ENCODE assay signal across 26 mouse cellular contexts in the genomic region with DNA sequence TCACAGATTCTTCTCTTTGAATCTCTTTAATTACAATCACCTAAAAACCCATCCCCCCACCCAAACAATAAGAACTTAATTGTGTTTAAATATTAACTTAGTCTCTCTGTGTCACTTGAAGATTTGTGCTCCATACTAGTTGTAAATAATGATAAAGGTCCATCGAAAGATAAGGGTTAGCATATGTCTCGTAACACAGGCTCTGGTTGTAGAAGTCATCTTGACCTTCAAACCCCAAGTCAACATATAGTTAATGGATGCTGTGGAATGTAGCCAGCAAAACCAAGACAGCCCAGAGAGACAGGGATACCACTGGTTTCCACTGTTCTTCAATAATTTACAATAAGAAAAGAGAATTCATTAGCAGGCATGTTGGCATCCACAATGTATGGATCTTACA. TPM values are rescaled to one million over a fixed set of nuclear protein-coding genes. Genes with fewer than 3 reads are reported as not detected.
DNase-seq lines count a peak whose midpoint lies in the region; ATAC-seq and TF ChIP-seq lines count a peak whose summit lies in the region.
"Had no signal": no experiment of that assay in that cellular context is flagged by ENCODE, and none has a peak within 500 bp of the region (broad histone marks: within the 10 kb centered on the region; RNA-seq: fewer than 3 reads in every experiment).

No protein-coding gene starts in this region.

- H3K9ac ChIP-seq in heart, embryonic 12.5 days, result no peak overlapping the region
- H3K9ac ChIP-seq in heart, embryonic 15.5 days, result no peak overlapping the region
- no peak overlapping the region for H3K9ac ChIP-seq in midbrain, embryonic 11.5 days (ENCODE audit: low read length)
- H3K9ac ChIP-seq in midbrain, embryonic 14.5 days (replicated peaks; ENCODE audit: low read length), result no peak overlapping the region
- H3K9ac ChIP-seq in intestine, postnatal 0 days (ENCODE audit: low read depth, low read length), result no peak overlapping the region
- H3K9ac ChIP-seq: embryonic facial prominence, embryonic 13.5 days; embryonic facial prominence, embryonic 15.5 days; forebrain, embryonic 12.5 days had no signal

- H3K4me1 ChIP-seq in heart, embryonic 12.5 days (replicated peaks), result peaks cover 13% of the 10 kb centered on the region
- peaks cover 15% of the 10 kb centered on the region for H3K4me1 ChIP-seq in heart, embryonic 15.5 days (replicated peaks)
- no peaks in the 10 kb centered on the region for H3K4me1 ChIP-seq in midbrain, embryonic 11.5 days (ENCODE audit: control insufficient read depth, insufficient read depth, low read length)
- H3K4me1 ChIP-seq in midbrain, embryonic 14.5 days (ENCODE audit: control insufficient read depth, insufficient read depth, low read length), result no peaks in the 10 kb centered on the region
- H3K4me1 ChIP-seq in intestine, postnatal 0 days (replicated peaks; ENCODE audit: control insufficient read depth, insufficient read depth, low read length), result no peaks in the 10 kb centered on the region; the same call in 1 of the 2 replicates
- H3K4me1 ChIP-seq: embryonic facial prominence, embryonic 13.5 days; embryonic facial prominence, embryonic 15.5 days; forebrain, embryonic 10.5 days had no signal

- no peak overlapping the region for H3K4me3 ChIP-seq in heart, embryonic 12.5 days
- no peak overlapping the region for H3K4me3 ChIP-seq in heart, embryonic 15.5 days
- H3K4me3 ChIP-seq in midbrain, embryonic 11.5 days (ENCODE audit: low read depth, low read length), result no peak overlapping the region
- no peak overlapping the region for H3K4me3 ChIP-seq in midbrain, embryonic 14.5 days (replicated peaks; ENCODE audit: low read depth, low read length)
- H3K4me3 ChIP-seq in intestine, postnatal 0 days (ENCODE audit: low read depth, low read length), result no peak overlapping the region
- H3K4me3 ChIP-seq: embryonic facial prominence, embryonic 13.5 days; embryonic facial prominence, embryonic 15.5 days; erythroblast, embryonic 14.5 days; forebrain, embryonic 10.5 days; forebrain, embryonic 12.5 days had no signal

- ATAC-seq in heart, embryonic 12.5 days (ENCODE audit: insufficient number of reproducible peaks, low FRiP score), result no peak
- no peak for ATAC-seq in heart, embryonic 15.5 days (replicated peaks; ENCODE audit: insufficient number of reproducible peaks, insufficient read depth, low FRiP score, low read depth)
- ATAC-seq in midbrain, embryonic 11.5 days (ENCODE audit: low FRiP score), result no peak
- ATAC-seq in midbrain, embryonic 14.5 days (ENCODE audit: low FRiP score, low TSS enrichment), result no peak
- ATAC-seq in intestine, postnatal 0 days, result peak; percentile 48; the same call in 1 of the 2 replicates
- ATAC-seq: activated CD4-positive, CD25-positive, alpha-beta regulatory T cell, adult 4 months; CD4-positive, CD25-positive, alpha-beta regulatory T cell, adult 4 months; forebrain, embryonic 14.5 days; Patski had no signal

- H3K9me3 ChIP-seq in heart, embryonic 12.5 days (replicated peaks), result no peaks in the 10 kb centered on the region
- no peaks in the 10 kb centered on the region for H3K9me3 ChIP-seq in heart, embryonic 15.5 days (replicated peaks)
- no peaks in the 10 kb centered on the region for H3K9me3 ChIP-seq in midbrain, embryonic 11.5 days (ENCODE audit: control insufficient read depth, low read length)
- no peaks in the 10 kb centered on the region for H3K9me3 ChIP-seq in midbrain, embryonic 14.5 days (ENCODE audit: control insufficient read depth, low read length)
- no peaks in the 10 kb centered on the region for H3K9me3 ChIP-seq in intestine, postnatal 0 days (ENCODE audit: control insufficient read depth)
- H3K9me3 ChIP-seq: embryonic facial prominence, embryonic 13.5 days; embryonic facial prominence, embryonic 15.5 days; forebrain, embryonic 10.5 days; forebrain, embryonic 12.5 days; G1E had no signal

- intact Hi-C loops in heart, postnatal 36 days (cut with DNase I), result no loop called here

- H3K4me2 ChIP-seq in heart, embryonic 12.5 days, result no peak overlapping the region
- no peak overlapping the region for H3K4me2 ChIP-seq in heart, embryonic 15.5 days
- no peak overlapping the region for H3K4me2 ChIP-seq in midbrain, embryonic 11.5 days
- H3K4me2 ChIP-seq in midbrain, embryonic 14.5 days (ENCODE audit: low read length), result no peak overlapping the region
- H3K4me2 ChIP-seq in intestine, postnatal 0 days (replicated peaks; ENCODE audit: low read depth), result no peak overlapping the region
- H3K4me2 ChIP-seq: embryonic facial prominence, embryonic 13.5 days; embryonic facial prominence, embryonic 15.5 days; forebrain, embryonic 12.5 days had no signal

- TF ChIP-seq CTCF in intestine, postnatal 0 days (IDR thresholded peaks at IDR 0.05; ENCODE audit: low read depth), result no peak

- peaks cover 24% of the 10 kb centered on the region for H3K36me3 ChIP-seq in heart, embryonic 12.5 days
- H3K36me3 ChIP-seq in heart, embryonic 15.5 days, result peaks cover 21% of the 10 kb centered on the region
- no peaks in the 10 kb centered on the region for H3K36me3 ChIP-seq in midbrain, embryonic 11.5 days (ENCODE audit: control insufficient read depth, insufficient read depth, low read length)
- H3K36me3 ChIP-seq in midbrain, embryonic 14.5 days (ENCODE audit: control insufficient read depth, insufficient read depth, low read length), result peaks cover 15% of the 10 kb centered on the region; the same call in 1 of the 2 replicates
- H3K36me3 ChIP-seq in intestine, postnatal 0 days (ENCODE audit: control insufficient read depth, insufficient read depth), result peaks cover 41% of the 10 kb centered on the region

- no peak overlapping the region for H3K27ac ChIP-seq in heart, embryonic 12.5 days (ENCODE audit: poor library complexity, severe bottlenecking)
- H3K27ac ChIP-seq in heart, embryonic 15.5 days, result peak overlapping the region; percentile 52; the same call in 1 of the 2 replicates
- no peak overlapping the region for H3K27ac ChIP-seq in midbrain, embryonic 11.5 days (ENCODE audit: low read depth, low read length)
- no peak overlapping the region for H3K27ac ChIP-seq in midbrain, embryonic 14.5 days (replicated peaks; ENCODE audit: low read depth, low read length)
- H3K27ac ChIP-seq in intestine, postnatal 0 days (ENCODE audit: low read depth, low read length), result peak overlapping the region; percentile 63; the same call in 1 of the 2 replicates
- H3K27ac ChIP-seq: embryonic facial prominence, embryonic 13.5 days; embryonic facial prominence, embryonic 15.5 days; forebrain, embryonic 10.5 days; forebrain, embryonic 12.5 days had no signal

- DNase-seq in heart, adult 11 months, result peak; percentile 19
- DNase-seq in heart, postnatal 36 days, result no peak
- DNase-seq in midbrain, embryonic 11.5 days (ENCODE audit: low spot score, missing footprints), result peak; percentile 12
- no peak for DNase-seq in midbrain, embryonic 14.5 days
- DNase-seq in lung, postnatal 10 days, result no peak
- DNase-seq: adrenal gland, adult 8-10 months; B cell, adult 2 months; cerebellum, adult 11-12 months; cerebellum, adult 2 months; cerebellum, adult 9-10 months; cerebellum, postnatal 25 days; embryo, embryonic 11 days had no signal

- H3K27me3 ChIP-seq in heart, embryonic 12.5 days (replicated peaks), result no peaks in the 10 kb centered on the region
- no peaks in the 10 kb centered on the region for H3K27me3 ChIP-seq in heart, embryonic 15.5 days
- no peaks in the 10 kb centered on the region for H3K27me3 ChIP-seq in midbrain, embryonic 11.5 days (ENCODE audit: control insufficient read depth, insufficient read depth, low read length)
- no peaks in the 10 kb centered on the region for H3K27me3 ChIP-seq in midbrain, embryonic 14.5 days (ENCODE audit: control insufficient read depth, insufficient read depth, low read length)
- no peaks in the 10 kb centered on the region for H3K27me3 ChIP-seq in intestine, postnatal 0 days (replicated peaks; ENCODE audit: control insufficient read depth, insufficient read depth, low read length)
- H3K27me3 ChIP-seq: CH12.LX; embryonic facial prominence, embryonic 13.5 days; embryonic facial prominence, embryonic 15.5 days; forebrain, embryonic 12.5 days; Patski had no signal

- WGBS in heart, embryonic 12.5 days, result 75% methylated on average over 2 of the region's 2 CpGs
- 69% methylated on average over 2 of the region's 2 CpGs for WGBS in heart, embryonic 15.5 days
- WGBS in midbrain, embryonic 11.5 days, result 95% methylated on average over 2 of the region's 2 CpGs
- WGBS in midbrain, embryonic 14.5 days, result 95% methylated on average over 2 of the region's 2 CpGs
- 38% methylated on average over 2 of the region's 2 CpGs for WGBS in intestine, postnatal 0 days

RNA-seq across cellular contexts. Expression of a gene that starts 14.0 kb away (rescaled TPM):
- polyA plus RNA-seq in heart, embryonic 12.5 days (2016; fragmentation: Nextera tagmentation; extraction: Ambion mirVana), result 32.5 and 33.1 TPM in 2 replicates
- polyA plus RNA-seq in heart, embryonic 15.5 days (2015; fragmentation: Nextera tagmentation; extraction: Ambion mirVana), result 35.1 and 46.6 TPM in 2 replicates
- 10 to 100 TPM; 24.8 to 28.0 TPM for total RNA-seq in heart, postnatal 36 days (2021)
- 25.8 and 26.1 TPM in 2 replicates for polyA plus RNA-seq in midbrain, embryonic 11.5 days (2014; fragmentation: Nextera tagmentation; extraction: Ambion mirVana)
- polyA plus RNA-seq in midbrain, embryonic 14.5 days (2014; fragmentation: Nextera tagmentation; extraction: Ambion mirVana), result 32.4 and 38.7 TPM in 2 replicates
- 273 and 300 TPM in 2 replicates for polyA plus RNA-seq in intestine, postnatal 0 days (2015; fragmentation: Nextera tagmentation; extraction: Ambion mirVana)

RNA-seq across cellular contexts. Expression of a gene that starts 46.4 kb away (rescaled TPM):
- polyA plus RNA-seq in heart, embryonic 12.5 days (2016; fragmentation: Nextera tagmentation; extraction: Ambion mirVana), result 35.2 and 35.7 TPM in 2 replicates
- 27.1 and 29.5 TPM in 2 replicates for polyA plus RNA-seq in heart, embryonic 15.5 days (2015; fragmentation: Nextera tagmentation; extraction: Ambion mirVana)
- 10 to 100 TPM; 50.5 to 50.7 TPM for total RNA-seq in heart, postnatal 36 days (2021)
- 32.8 and 36.6 TPM in 2 replicates for polyA plus RNA-seq in midbrain, embryonic 11.5 days (2014; fragmentation: Nextera tagmentation; extraction: Ambion mirVana)
- 26.9 and 36.5 TPM in 2 replicates for polyA plus RNA-seq in midbrain, embryonic 14.5 days (2014; fragmentation: Nextera tagmentation; extraction: Ambion mirVana)
- 16.8 and 19.0 TPM in 2 replicates for polyA plus RNA-seq in intestine, postnatal 0 days (2015; fragmentation: Nextera tagmentation; extraction: Ambion mirVana)

RNA-seq across cellular contexts. Expression of a gene that starts 46.4 kb away (rescaled TPM):
- polyA plus RNA-seq in heart, embryonic 12.5 days (2016; fragmentation: Nextera tagmentation; extraction: Ambion mirVana), result 48.8 and 54.0 TPM in 2 replicates
- 37.0 and 42.0 TPM in 2 replicates for polyA plus RNA-seq in heart, embryonic 15.5 days (2015; fragmentation: Nextera tagmentation; extraction: Ambion mirVana)
- 10 to 100 TPM; 42.6 to 49.5 TPM for total RNA-seq in heart, postnatal 36 days (2021)
- 64.7 and 69.8 TPM in 2 replicates for polyA plus RNA-seq in midbrain, embryonic 11.5 days (2014; fragmentation: Nextera tagmentation; extraction: Ambion mirVana)
- polyA plus RNA-seq in midbrain, embryonic 14.5 days (2014; fragmentation: Nextera tagmentation; extraction: Ambion mirVana), result 46.1 and 48.1 TPM in 2 replicates
- polyA plus RNA-seq in intestine, postnatal 0 days (2015; fragmentation: Nextera tagmentation; extraction: Ambion mirVana), result 58.1 and 64.0 TPM in 2 replicates

RNA-seq across cellular contexts. Expression of a gene that starts 56.7 kb away (rescaled TPM):
- polyA plus RNA-seq in heart, embryonic 12.5 days (2016; fragmentation: Nextera tagmentation; extraction: Ambion mirVana), result 4.5 and 5.7 TPM in 2 replicates
- 3.8 and 4.0 TPM in 2 replicates for polyA plus RNA-seq in heart, embryonic 15.5 days (2015; fragmentation: Nextera tagmentation; extraction: Ambion mirVana)
- total RNA-seq in heart, postnatal 36 days (2021), result 1 to 10 TPM; 4.7 to 8.1 TPM
- 18.4 and 19.8 TPM in 2 replicates for polyA plus RNA-seq in midbrain, embryonic 11.5 days (2014; fragmentation: Nextera tagmentation; extraction: Ambion mirVana)
- 94.2 and 99.0 TPM in 2 replicates for polyA plus RNA-seq in midbrain, embryonic 14.5 days (2014; fragmentation: Nextera tagmentation; extraction: Ambion mirVana)
- 2.3 and 2.6 TPM in 2 replicates for polyA plus RNA-seq in intestine, postnatal 0 days (2015; fragmentation: Nextera tagmentation; extraction: Ambion mirVana)

Comparison
In these comparisons a context has a peak if more than half of its experiments do, and no peak if none do; other contexts are left out.
1. DNase-seq: peak in heart, adult 11 months (single experiment) and midbrain, embryonic 11.5 days (single experiment); none in heart, postnatal 36 days (0 of 2), midbrain, embryonic 14.5 days (single experiment) and lung, postnatal 10 days (single experiment).
2. H3K27ac ChIP-seq: peak in heart, embryonic 15.5 days (single experiment) and intestine, postnatal 0 days (single experiment); none in heart, embryonic 12.5 days (single experiment), midbrain, embryonic 11.5 days (single experiment) and midbrain, embryonic 14.5 days (single experiment).